Mouse (Mus musculus): Measurements from ENCODE around the gene Arhgef12.

Arhgef12 gene

DNA sequence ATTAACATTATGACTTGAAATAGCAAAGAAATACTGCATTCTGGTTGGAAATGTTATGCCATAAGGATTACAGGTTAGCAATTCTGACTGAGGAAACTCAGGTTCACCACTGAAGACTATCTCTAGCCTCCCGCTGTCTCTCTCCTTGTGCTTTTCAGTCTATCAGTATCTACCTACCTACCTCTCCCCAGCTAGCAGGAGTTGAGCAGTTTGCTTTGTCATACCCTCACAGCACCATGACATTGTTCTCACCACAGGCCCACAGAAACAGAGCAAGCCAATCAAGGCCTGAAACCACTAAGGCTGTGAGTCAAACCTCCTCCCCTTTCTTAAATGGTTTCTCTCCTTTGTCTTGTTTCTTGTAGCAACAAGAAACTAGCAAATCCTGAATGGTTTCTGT is 32.4 kb downstream of the Arhgef12 start:
- DNase-seq (ENCODE audit: low spot score), result no peak

DNA sequence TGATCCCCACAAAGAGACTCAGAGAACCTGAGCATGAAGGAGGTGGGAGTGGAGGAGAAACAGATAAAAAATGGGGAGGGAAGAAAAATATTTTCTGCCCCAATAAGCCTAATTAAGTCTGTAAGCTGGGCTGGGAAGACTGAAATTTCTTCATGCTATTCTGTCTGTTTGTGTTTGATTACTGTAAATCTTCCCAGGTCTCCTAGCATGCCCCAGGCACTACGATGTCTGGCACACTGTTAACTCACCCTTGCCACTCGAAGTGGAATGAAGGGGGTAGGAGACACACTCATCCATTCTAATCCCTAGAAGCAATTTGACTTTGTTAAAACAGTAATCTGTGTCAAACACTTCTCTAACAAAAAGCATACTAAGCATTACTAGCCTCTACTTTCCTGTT is 35.3 kb downstream of the Arhgef12 start:
- no peak for DNase-seq (ENCODE audit: low spot score)

GRCm38 (mm10) chr9:43071176-43071575 is 35.9 kb downstream of the Arhgef12 start:
- DNase-seq (ENCODE audit: low spot score), result no peak

DNA sequence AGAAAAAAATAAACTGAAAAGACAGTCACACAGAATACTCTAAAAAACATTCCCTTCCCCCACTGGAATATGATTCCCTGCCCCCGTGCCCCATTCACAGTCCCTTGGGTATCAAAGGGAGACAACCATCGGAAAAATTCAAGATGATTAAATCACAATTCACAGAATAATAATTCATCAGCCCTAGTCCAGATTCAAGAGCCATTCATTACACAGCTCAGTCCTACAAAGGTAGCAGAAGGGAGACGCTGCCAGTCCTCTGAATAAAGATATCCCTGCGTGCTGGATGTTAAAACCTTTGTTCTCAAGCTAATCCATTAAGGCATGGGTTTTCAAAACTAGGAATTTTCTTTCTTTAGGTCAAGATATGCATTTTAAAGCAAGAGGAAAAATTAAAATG is 36.5 kb downstream of the Arhgef12 start:
- DNase-seq (ENCODE audit: low spot score), result no peak

DNA sequence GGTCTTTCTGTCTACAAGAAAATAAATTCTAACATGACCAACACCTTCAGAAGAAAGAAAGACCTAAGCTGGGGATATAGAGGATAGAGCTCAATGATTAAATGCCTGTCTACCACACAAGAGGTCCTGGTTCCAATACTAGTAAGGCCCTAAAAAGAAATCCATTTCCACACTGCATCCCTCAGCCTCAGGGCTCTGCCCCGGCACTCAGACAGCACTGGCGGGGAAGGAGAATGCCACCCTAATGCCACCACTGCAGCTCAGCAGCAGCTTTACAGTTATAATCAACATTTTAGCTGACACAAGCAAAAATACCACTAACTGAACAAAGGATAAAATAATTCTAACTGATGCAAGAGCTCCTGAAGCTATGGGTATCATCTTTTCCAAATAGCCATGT is 36.9 kb downstream of the Arhgef12 start:
- no peak for DNase-seq (ENCODE audit: low spot score)

DNA sequence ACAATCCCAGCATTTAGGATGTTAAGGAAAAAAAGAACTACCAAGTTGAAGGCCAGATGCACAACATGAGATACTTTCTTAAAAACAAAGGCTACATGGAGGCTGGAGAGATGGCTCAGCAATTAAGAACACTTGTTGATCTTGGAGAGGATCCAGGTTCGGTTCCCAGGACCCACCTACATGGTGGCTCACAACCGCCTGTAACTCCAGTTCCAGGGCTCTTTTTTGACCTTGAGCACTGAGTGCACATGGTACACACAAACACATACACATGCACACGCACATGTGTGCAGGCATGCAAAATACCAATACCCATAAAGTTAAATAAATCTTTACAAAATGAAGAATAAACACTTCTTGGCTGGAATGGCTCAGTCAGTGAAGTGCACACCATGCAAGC is 39.1 kb downstream of the Arhgef12 start:
- DNase-seq (ENCODE audit: low spot score), result no peak

GRCm38 (mm10) chr9:43065231-43065630 is 41.8 kb downstream of the Arhgef12 start:
- DNase-seq (ENCODE audit: low spot score), result no peak

- DNase-seq (ENCODE audit: low spot score), result no peak
Measured at GRCm38 (mm10) chr9:43061545-43061944, 45.5 kb downstream of the Arhgef12 start.

DNA sequence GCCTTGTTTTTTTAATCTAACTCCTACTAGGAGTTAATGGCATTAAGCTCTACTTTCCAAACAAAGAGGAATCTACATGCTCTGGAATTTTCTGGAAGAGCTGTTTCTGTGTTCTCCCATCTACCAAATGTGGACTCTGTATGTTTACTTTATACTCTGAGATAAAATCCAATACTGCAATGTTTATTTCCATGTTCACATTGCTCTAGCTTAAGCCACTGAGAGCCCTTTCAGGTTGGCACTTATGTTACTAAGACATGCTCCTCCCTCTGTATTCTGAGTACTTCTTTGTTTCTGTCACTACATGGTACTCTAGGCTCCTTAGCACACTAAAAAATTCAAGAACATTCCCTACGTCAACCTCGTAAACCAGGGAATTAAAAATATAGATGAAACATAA is 56.6 kb downstream of the Arhgef12 start:
- DNase-seq (ENCODE audit: low spot score), result no peak

- DNase-seq (ENCODE audit: low spot score), result no peak
Measured at GRCm38 (mm10) chr9:43044481-43044880, 62.6 kb downstream of the Arhgef12 start.

- DNase-seq (ENCODE audit: low spot score), result no peak
Measured at GRCm38 (mm10) chr9:43038466-43038865, 68.6 kb downstream of the Arhgef12 start.

GRCm38 (mm10) chr9:43035208-43035607 is 71.8 kb downstream of the Arhgef12 start:
- no peak for DNase-seq (ENCODE audit: low spot score)

DNA sequence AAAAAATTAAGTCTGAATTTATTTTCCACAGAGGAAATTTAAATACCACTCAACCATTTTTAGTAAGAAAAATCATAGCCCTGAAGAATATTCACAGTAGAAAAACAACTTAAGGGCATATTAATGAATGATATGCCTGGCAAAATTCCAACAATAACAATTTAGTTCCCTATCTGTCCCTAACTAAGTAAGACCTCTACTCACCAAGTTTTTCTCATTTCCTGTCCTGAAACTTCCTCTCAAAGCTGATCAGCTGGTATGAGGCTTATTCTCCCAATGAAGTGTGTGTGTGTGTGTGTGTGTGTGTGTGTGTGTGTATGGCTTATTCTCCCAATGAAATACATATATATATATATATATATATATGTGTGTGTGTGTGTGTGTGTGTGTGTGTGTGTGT is 72.8 kb downstream of the Arhgef12 start:
- no peak for DNase-seq (ENCODE audit: low spot score)

DNA sequence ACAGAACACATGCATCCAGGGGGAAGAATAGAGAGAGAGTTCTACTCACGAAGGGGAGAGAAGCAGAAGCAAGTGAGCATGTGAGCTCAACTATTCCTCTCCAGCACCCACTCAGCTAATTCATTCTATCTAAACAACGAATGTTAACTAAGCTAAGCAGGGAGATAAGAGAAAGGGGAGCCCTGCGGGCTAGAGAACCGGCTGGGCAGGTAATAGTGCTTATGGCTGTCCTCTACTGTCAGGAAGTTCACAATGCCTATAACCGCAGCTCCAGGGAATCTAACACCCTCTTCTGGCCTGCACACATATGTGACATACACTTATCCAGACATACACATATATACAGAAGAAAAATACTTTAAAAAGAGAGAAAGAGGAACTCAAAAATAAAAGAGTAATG is 79.3 kb downstream of the Arhgef12 start:
- DNase-seq (ENCODE audit: low spot score), result no peak

GRCm38 (mm10) chr9:43021515-43022251 is 85.4 kb downstream of the Arhgef12 start:
- no peak for DNase-seq (ENCODE audit: low spot score)

GRCm38 (mm10) chr9:43019656-43020055 is 87.4 kb downstream of the Arhgef12 start:
- DNase-seq (ENCODE audit: low spot score), result no peak

- DNase-seq (ENCODE audit: low spot score), result no peak
Measured at GRCm38 (mm10) chr9:43015786-43016185, 91.3 kb downstream of the Arhgef12 start.

DNA sequence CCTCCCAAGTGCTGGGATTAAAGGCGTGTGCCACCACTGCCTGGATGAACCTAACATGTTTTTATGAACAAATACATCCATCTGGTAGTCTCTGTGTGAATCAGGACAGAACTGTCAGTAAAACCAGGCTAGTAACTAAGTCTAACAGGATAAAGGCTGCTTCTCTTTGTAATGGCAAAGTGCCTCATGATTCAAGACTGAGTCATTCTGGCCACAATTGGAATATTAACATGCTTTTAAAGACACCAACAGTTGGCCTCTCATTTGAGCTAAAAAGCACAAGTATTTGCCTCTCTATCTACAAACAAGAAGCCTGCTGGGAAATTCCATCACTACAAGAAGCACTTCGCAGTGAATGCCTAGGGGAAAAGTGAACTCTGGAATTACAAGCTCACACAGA is 91.7 kb downstream of the Arhgef12 start:
- no peak for DNase-seq (ENCODE audit: low spot score)

- DNase-seq (ENCODE audit: low spot score), result no peak
Measured at GRCm38 (mm10) chr9:43014886-43015285, 92.2 kb downstream of the Arhgef12 start.

DNA sequence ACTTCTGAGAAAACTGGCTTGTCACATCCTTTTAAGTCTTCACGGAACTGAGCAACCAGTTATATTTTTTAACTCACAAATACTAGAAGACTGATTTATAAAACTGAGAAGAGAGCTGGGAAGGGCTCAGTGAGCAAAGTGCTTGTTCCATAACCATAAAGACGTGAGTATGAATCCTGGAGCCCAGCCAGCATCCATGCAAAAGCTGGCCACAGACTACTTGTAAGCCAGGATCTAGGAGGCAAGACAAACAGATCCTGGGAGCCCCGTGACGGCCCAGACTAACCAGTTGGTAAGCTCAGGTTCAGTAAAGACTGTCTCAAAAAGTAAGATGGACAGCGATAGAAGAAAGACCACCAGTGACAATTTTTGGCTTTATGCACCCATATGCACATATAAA is 94.5 kb downstream of the Arhgef12 start:
- DNase-seq (ENCODE audit: low spot score), result no peak

DNA sequence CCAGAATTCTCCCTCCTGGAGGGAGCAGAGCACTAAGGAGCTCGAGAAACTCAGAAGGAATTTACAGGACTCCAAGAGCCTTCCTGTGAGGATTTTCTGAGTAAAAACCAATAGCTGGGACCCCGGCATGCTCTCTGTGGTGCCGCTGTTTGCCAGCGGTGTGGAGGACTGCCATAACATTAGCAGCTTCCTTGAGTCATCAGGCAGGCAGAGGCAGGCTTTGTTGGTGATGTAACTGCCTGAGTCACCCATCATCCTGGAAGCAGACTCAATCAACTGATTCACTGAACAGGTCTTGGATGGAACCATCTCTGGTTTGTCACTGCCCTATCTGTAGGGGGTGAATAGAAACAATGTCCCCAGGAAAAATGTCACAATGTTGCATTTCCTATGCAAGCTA is 96.0 kb downstream of the Arhgef12 start:
- DNase-seq (ENCODE audit: low spot score), result no peak

GRCm38 (mm10) chr9:43003881-43004280 is 103.2 kb downstream of the Arhgef12 start:
- no peak for DNase-seq (ENCODE audit: low spot score)

GRCm38 (mm10) chr9:43003017-43003416 is 104.0 kb downstream of the Arhgef12 start:
- DNase-seq (ENCODE audit: low spot score), result no peak

DNA sequence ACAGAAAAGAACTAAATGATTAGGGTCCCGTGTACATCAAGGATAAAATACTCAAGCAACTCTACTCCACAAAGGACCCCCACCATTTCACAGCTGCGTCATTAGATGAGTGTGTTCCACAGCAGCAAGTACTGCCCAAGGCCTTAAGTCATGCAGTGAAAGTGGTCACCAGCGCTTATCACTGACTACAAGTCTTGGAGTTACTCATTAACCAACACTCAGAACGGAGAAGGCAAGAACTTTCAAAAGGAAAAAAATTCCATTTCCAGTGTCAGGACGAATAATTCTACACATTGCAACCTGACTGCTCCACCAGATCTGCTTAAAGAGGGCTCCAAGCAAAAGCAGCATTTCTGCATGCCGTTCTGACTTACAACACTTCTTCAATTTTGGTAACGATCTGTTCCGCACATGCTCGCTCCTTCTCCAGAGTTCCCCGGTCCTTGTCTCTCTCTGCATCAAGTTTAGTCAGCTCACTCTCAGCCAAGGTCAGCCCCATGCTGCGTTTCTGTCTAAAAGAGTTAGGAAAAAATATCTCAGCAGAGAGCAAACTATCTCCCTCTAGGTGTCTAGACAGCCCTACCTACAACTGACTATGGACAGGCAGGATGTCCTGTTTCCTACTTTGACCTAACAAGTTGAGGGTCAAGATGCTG is 106.3 kb downstream of the Arhgef12 start:
- no peak for DNase-seq (ENCODE audit: low spot score)

Measured in T-cell, adult 2 months (primary cell).